Mouse (Mus musculus) neural tube, embryonic 14.5 days (tissue): ENCODE measurements at regions not wholly inside any gene's neighbourhood (a gene's known extent, or its start where the extent isn't known, plus 50 kb on each side); places are given as distances from the start of the nearest gene placed in this dataset.

Experiments used
- ATAC-seq: fragments of 200-750 bp; cut with Nextera tagmentation; 2 replicates; pipeline ENCODE4 v1.8.0; 2017; ENCODE audit warnings: low read depth, mild to moderate bottlenecking, moderate TSS enrichment, moderate library complexity
- H3K27ac ChIP-seq: fragments of 300-500 bp; sonication (generic); 2 replicates; pipeline ENCODE4 v1.5.1; 2014; ENCODE audit warnings: low read depth, mild to moderate bottlenecking, control low read depth, low read length, moderate library complexity, mixed read lengths
- H3K27me3 ChIP-seq: fragments of 300-500 bp; sonication (generic); 2 replicates; pipeline ENCODE4 v1.6.1; 2014; ENCODE audit warnings: low read length; ENCODE audit not compliant: control insufficient read depth, insufficient read depth
- H3K36me3 ChIP-seq: fragments of 300-500 bp; sonication (generic); 2 replicates; pipeline ENCODE4 v1.6.1; 2014; ENCODE audit warnings: low read length, mixed read lengths; ENCODE audit not compliant: control insufficient read depth, insufficient read depth
- H3K4me1 ChIP-seq: fragments of 300-500 bp; sonication (generic); 2 replicates; pipeline ENCODE4 v1.6.1; 2014; ENCODE audit warnings: low read length; ENCODE audit not compliant: control insufficient read depth, insufficient read depth
- H3K4me2 ChIP-seq: fragments of 300-500 bp; sonication (generic); 2 replicates; pipeline ENCODE4 v1.6.1; 2014; ENCODE audit warnings: mild to moderate bottlenecking, low read depth, low read length, control low read depth
- H3K4me3 ChIP-seq: fragments of 300-500 bp; sonication (generic); 2 replicates; pipeline ENCODE4 v1.5.1; 2014; ENCODE audit warnings: low read depth, low read length, control low read depth, mixed read lengths
- H3K9ac ChIP-seq: fragments of 300-500 bp; sonication (generic); replicated peaks from 2 replicates; pipeline ENCODE4 v1.6.1; 2014; ENCODE audit warnings: low read depth, mild to moderate bottlenecking, control low read depth, low read length, mixed read lengths
- H3K9me3 ChIP-seq: fragments of 300-500 bp; sonication (generic); 2 replicates; pipeline ENCODE4 v1.6.1; 2016; ENCODE audit warnings: low read length; ENCODE audit not compliant: control insufficient read depth
- WGBS: fragments of 180-500 bp; shearing (Covaris S2); extraction: QIAGEN DNeasy Blood & Tissue Kit; methylation state at CpG from one replicate; pipeline ENCODE4 v1.1.7; 2014; 5-methylcytosine and 5-hydroxymethylcytosine counted together

GRCm38 (mm10) chr16:87295727-87296126 is 58.3 kb upstream of the N6amt1 start:
- ATAC-seq, result no peak
- 87% methylated on average over 5 of the region's 5 CpGs for WGBS
- H3K9ac ChIP-seq, result no peak overlapping the region

GRCm38 (mm10) chr16:87292826-87293225 is 61.2 kb upstream of the N6amt1 start:
- H3K27ac ChIP-seq, result no peak overlapping the region
- ATAC-seq, result no peak
- no peaks in the 10 kb centered on the region for H3K9me3 ChIP-seq
- no peak overlapping the region for H3K4me3 ChIP-seq
- H3K9ac ChIP-seq, result no peak overlapping the region
- no peaks in the 10 kb centered on the region for H3K36me3 ChIP-seq
- 90% methylated on average over 1 of the region's 1 CpGs for WGBS
- no peaks in the 10 kb centered on the region for H3K4me1 ChIP-seq
- H3K4me2 ChIP-seq, result no peak overlapping the region
- no peaks in the 10 kb centered on the region for H3K27me3 ChIP-seq

More at GRCm38 (mm10) chr16:87295727-87296126, 58.3 kb upstream of the N6amt1 start:
- no peaks in the 10 kb centered on the region for H3K36me3 ChIP-seq
- H3K27me3 ChIP-seq, result no peaks in the 10 kb centered on the region
- no peaks in the 10 kb centered on the region for H3K9me3 ChIP-seq
- no peaks in the 10 kb centered on the region for H3K4me1 ChIP-seq
- H3K4me2 ChIP-seq, result no peak overlapping the region
- no peak overlapping the region for H3K4me3 ChIP-seq
- no peak overlapping the region for H3K27ac ChIP-seq

GRCm38 (mm10) chr16:87291716-87292115 is 62.3 kb upstream of the N6amt1 start:
- ATAC-seq, result no peak
- H3K4me3 ChIP-seq, result no peak overlapping the region
- H3K4me2 ChIP-seq, result no peak overlapping the region
- no peaks in the 10 kb centered on the region for H3K27me3 ChIP-seq
- no peaks in the 10 kb centered on the region for H3K4me1 ChIP-seq
- H3K9ac ChIP-seq, result no peak overlapping the region
- no peaks in the 10 kb centered on the region for H3K9me3 ChIP-seq
- H3K27ac ChIP-seq, result no peak overlapping the region
- H3K36me3 ChIP-seq, result no peaks in the 10 kb centered on the region
- 92% methylated on average over 2 of the region's 2 CpGs for WGBS

GRCm38 (mm10) chr16:87285639-87286038 is 68.3 kb upstream of the N6amt1 start:
- Histone ChIP-seq H3K36me3 (no peaks in the 10 kb centered on the region), H3K27me3 (no peaks in the 10 kb centered on the region), H3K4me2 (no peak overlapping the region), H3K27ac (no peak overlapping the region), H3K9ac (no peak overlapping the region), H3K4me3 (no peak overlapping the region), H3K9me3 (no peaks in the 10 kb centered on the region), H3K4me1 (no peaks in the 10 kb centered on the region)
- WGBS, result 82% methylated on average over 2 of the region's 2 CpGs
- no peak for ATAC-seq

- Histone ChIP-seq H3K9me3 (no peaks in the 10 kb centered on the region), H3K4me3 (no peak overlapping the region)
- WGBS, result 63% methylated on average over 7 of the region's 7 CpGs
Observed at GRCm38 (mm10) chr16:87284835-87285510, 69.0 kb upstream of the N6amt1 start.

GRCm38 (mm10) chr16:87278518-87278917 is 75.5 kb upstream of the N6amt1 start:
- Histone ChIP-seq H3K27ac (no peak overlapping the region), H3K9me3 (no peaks in the 10 kb centered on the region), H3K9ac (no peak overlapping the region), H3K4me2 (no peak overlapping the region), H3K27me3 (no peaks in the 10 kb centered on the region), H3K4me1 (no peaks in the 10 kb centered on the region), H3K36me3 (no peaks in the 10 kb centered on the region), H3K4me3 (no peak overlapping the region)
- whole genome bisulfite sequencing, result 85% methylated on average over 1 of the region's 1 CpGs
- ATAC-seq, result no peak

More at GRCm38 (mm10) chr16:87284835-87285510, 69.0 kb upstream of the N6amt1 start:
- Histone ChIP-seq H3K9ac (no peak overlapping the region), H3K4me1 (no peaks in the 10 kb centered on the region), H3K36me3 (no peaks in the 10 kb centered on the region), H3K4me2 (no peak overlapping the region), H3K27ac (no peak overlapping the region), H3K27me3 (no peaks in the 10 kb centered on the region)
- ATAC-seq, result no peak

- H3K4me3 ChIP-seq, result no peak overlapping the region
- H3K9me3 ChIP-seq, result no peaks in the 10 kb centered on the region
- WGBS, result 94% methylated on average over 5 of the region's 5 CpGs
- ATAC-seq, result no peak
- H3K4me2 ChIP-seq, result no peak overlapping the region
- no peaks in the 10 kb centered on the region for H3K27me3 ChIP-seq
- no peak overlapping the region for H3K27ac ChIP-seq
- no peaks in the 10 kb centered on the region for H3K36me3 ChIP-seq
- H3K9ac ChIP-seq, result no peak overlapping the region
- no peaks in the 10 kb centered on the region for H3K4me1 ChIP-seq
Observed at GRCm38 (mm10) chr16:87272363-87272762, 81.6 kb upstream of the N6amt1 start.

- Histone ChIP-seq H3K27me3 (no peaks in the 10 kb centered on the region), H3K9ac (no peak overlapping the region), H3K4me2 (no peak overlapping the region), H3K4me1 (no peaks in the 10 kb centered on the region), H3K9me3 (no peaks in the 10 kb centered on the region), H3K27ac (no peak overlapping the region), H3K4me3 (no peak overlapping the region), H3K36me3 (no peaks in the 10 kb centered on the region)
- WGBS, result 87% methylated on average over 9 of the region's 9 CpGs
- ATAC-seq, result no peak
Observed at GRCm38 (mm10) chr16:87267954-87268804, 85.8 kb upstream of the N6amt1 start.

GRCm38 (mm10) chr16:87267517-87267916 is 86.5 kb upstream of the N6amt1 start:
- no peak for ATAC-seq
- H3K9ac ChIP-seq, result no peak overlapping the region
- H3K4me2 ChIP-seq, result no peak overlapping the region
- no peak overlapping the region for H3K4me3 ChIP-seq
- H3K4me1 ChIP-seq, result no peaks in the 10 kb centered on the region
- H3K27ac ChIP-seq, result no peak overlapping the region
- no peaks in the 10 kb centered on the region for H3K9me3 ChIP-seq
- 89% methylated on average over 4 of the region's 4 CpGs for WGBS
- no peaks in the 10 kb centered on the region for H3K36me3 ChIP-seq
- no peaks in the 10 kb centered on the region for H3K27me3 ChIP-seq
